Mouse (Mus musculus): ENCODE data around the gene Adamts2.

DNA sequence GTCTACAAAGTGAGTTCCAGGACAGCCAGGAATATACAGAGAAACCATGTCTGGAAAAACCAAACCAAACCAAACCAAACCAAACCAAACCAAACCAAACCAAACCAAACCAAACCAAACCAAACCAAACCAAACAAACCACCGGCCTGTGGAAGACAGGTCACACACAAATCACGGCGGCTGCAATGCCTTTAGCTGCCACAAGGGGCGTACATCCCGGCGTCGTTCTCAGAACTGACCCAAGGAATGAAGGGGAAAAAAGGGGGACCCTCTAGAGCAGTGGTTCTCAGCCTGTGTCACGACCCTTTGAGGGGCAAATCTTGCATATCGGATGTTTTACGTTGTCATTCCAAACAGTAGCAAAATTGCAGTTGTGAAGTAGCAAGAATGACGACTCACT lies 12.8 kb upstream of the Adamts2 start:
- TF ChIP-seq CTCF (IDR thresholded peaks at IDR 0.05; ENCODE audit: control insufficient read depth, insufficient read depth, insufficient replicate concordance, low read depth, low read length) = peak; percentile 89; the same call in 1 of the 2 replicates
- TF ChIP-seq POLR2A (IDR thresholded peaks at IDR 0.05; ENCODE audit: control insufficient read depth, low read depth, low read length) = no peak
